Mouse (Mus musculus) lung, postnatal 14 days (tissue): ENCODE measurements around the gene Rap2a.

Experiments
- DNase-seq: peaks from one replicate; pipeline ENCODE4 v3.0.0; 2021

Rap2a gene

DNA sequence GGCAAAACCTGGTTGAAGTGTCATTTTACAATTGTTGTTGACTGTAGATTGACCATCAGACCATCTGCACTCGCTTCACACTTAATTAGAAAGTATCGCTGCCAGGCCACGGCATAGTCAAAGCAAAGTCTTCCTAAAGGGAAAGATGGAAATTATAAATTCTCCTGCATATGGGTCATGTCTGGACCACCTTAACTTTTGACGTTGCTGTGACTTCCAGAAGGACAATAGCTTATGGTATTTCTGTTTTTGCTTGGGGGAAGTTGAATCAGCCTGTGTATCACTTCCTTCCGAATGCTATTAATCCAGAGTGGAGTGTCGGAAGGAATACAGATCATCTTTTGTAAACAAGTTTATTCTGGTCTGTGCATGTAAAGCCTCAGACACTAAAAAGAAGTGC, 65.6 kb downstream of the Rap2a start:
- no peak for DNase-seq

GRCm38 (mm10) chr14:120544495-120544894, 66.3 kb downstream of the Rap2a start:
- DNase-seq, result no peak

- DNase-seq, result no peak
Observed at GRCm38 (mm10) chr14:120544946-120545345, 66.7 kb downstream of the Rap2a start.
